Mouse (Mus musculus): ENCODE results near the gene Myo19. TPM values are rescaled to one million over a fixed set of nuclear protein-coding genes. Genes with fewer than 3 reads are reported as not detected.

Gene Myo19
- polyA plus RNA-seq, 1 experiment from 2014 or later, result 5.7 TPM

GRCm38 (mm10) chr11:84960291-84960690 is 80.3 kb downstream of the Myo19 start:
- TF ChIP-seq CTCF (IDR thresholded peaks at IDR 0.05; ENCODE audit: low read depth), result no peak
- no peak for TF ChIP-seq EP300 (optimal IDR thresholded peaks at IDR 0.05)
- ATAC-seq (ENCODE audit: low FRiP score, low TSS enrichment) (no peak), DNase-seq (ENCODE audit: low spot score) (no peak)
- H3K4me2 ChIP-seq (replicated peaks; ENCODE audit: low read depth), result no peak overlapping the region
- WGBS, result 42% methylated on average over 3 of the region's 3 CpGs
- H3K4me3 ChIP-seq (ENCODE audit: low read depth, low read length), result no peak overlapping the region
- H3K9ac ChIP-seq (ENCODE audit: low read length), result no peak overlapping the region
- no peaks in the 10 kb centered on the region for H3K9me3 ChIP-seq (ENCODE audit: control insufficient read depth, low read length)
- H3K36me3 ChIP-seq (ENCODE audit: control insufficient read depth, insufficient read depth, low read length), result no peaks in the 10 kb centered on the region
- H3K4me1 ChIP-seq (replicated peaks; ENCODE audit: control insufficient read depth, insufficient read depth), result 0 out of 2 replicates have a peak, but pooled peaks cover 2% of the 10 kb centered on the region
- H3K27ac ChIP-seq (replicated peaks), result no peak overlapping the region
- H3K27me3 ChIP-seq (ENCODE audit: control insufficient read depth, insufficient read depth, low read length), result no peaks in the 10 kb centered on the region

DNA sequence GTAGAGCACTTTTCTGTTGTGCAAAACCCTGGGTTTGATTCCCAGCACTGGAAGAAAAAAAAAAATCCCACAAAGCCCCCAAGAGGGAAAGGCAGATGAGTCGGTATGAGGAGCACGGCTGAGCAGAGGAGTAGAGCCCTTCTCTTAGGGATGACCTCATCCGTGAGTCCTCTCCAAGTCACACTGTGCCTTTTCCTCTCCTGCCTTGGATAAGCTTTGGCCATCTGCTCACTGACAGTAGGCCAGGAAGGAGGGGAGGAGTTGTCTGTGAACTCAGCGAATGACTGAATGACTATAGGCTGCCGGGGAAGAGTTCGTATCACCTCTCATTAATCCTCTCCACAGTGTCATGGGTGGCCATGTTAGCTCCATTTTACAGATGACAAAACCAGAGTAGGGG is 80.8 kb downstream of the Myo19 start:
- 70% methylated on average over 6 of the region's 6 CpGs for WGBS
- TF ChIP-seq EP300 (optimal IDR thresholded peaks at IDR 0.05) (no peak), CTCF (IDR thresholded peaks at IDR 0.05; ENCODE audit: low read depth) (no peak)
- Histone ChIP-seq H3K36me3 (ENCODE audit: control insufficient read depth, insufficient read depth, low read length) (no peaks in the 10 kb centered on the region), H3K4me1 (replicated peaks; ENCODE audit: control insufficient read depth, insufficient read depth) (0 out of 2 replicates have a peak, but pooled peaks cover 2% of the 10 kb centered on the region), H3K4me2 (replicated peaks; ENCODE audit: low read depth) (no peak overlapping the region), H3K9ac (ENCODE audit: low read length) (no peak overlapping the region), H3K9me3 (ENCODE audit: control insufficient read depth, low read length) (no peaks in the 10 kb centered on the region), H3K27ac (replicated peaks) (no peak overlapping the region), H3K27me3 (ENCODE audit: control insufficient read depth, insufficient read depth, low read length) (no peaks in the 10 kb centered on the region), H3K4me3 (ENCODE audit: low read depth, low read length) (no peak overlapping the region)
- no peak for DNase-seq (ENCODE audit: low spot score)
- no peak for ATAC-seq (ENCODE audit: low FRiP score, low TSS enrichment)

Small RNA genes within 50 kb of the gene (microRNA-seq; reads per million reads assigned to microRNA genes)
- gene Gm23564, result not detected

Other genes with a start within 250 kb of the Myo19 start
- 9.0 and 10.3 TPM in 2 replicates for gene Mrm1, start 60.6 kb upstream of the Myo19 start, polyA plus RNA-seq (2015; fragmentation: Nextera tagmentation; extraction: Ambion mirVana)
- gene Dhrs11, start 51.2 kb upstream of the Myo19 start, polyA plus RNA-seq (2015; fragmentation: Nextera tagmentation; extraction: Ambion mirVana), result 10.7 and 12.3 TPM in 2 replicates
- 40.6 and 44.5 TPM in 2 replicates for gene Ggnbp2, start 9.3 kb upstream of the Myo19 start, polyA plus RNA-seq (2015; fragmentation: Nextera tagmentation; extraction: Ambion mirVana)
- gene Pigw, start 137 bp downstream of the Myo19 start, polyA plus RNA-seq (2015; fragmentation: Nextera tagmentation; extraction: Ambion mirVana), result 1.8 and 2.4 TPM in 2 replicates
- 27.9 and 28.6 TPM in 2 replicates for gene Znhit3, start 36.2 kb downstream of the Myo19 start, polyA plus RNA-seq (2015; fragmentation: Nextera tagmentation; extraction: Ambion mirVana)
- gene Car4, start 77.6 kb downstream of the Myo19 start, polyA plus RNA-seq (2015; fragmentation: Nextera tagmentation; extraction: Ambion mirVana), result 1.3 and 1.5 TPM in 2 replicates